Mouse (Mus musculus): Measurements from ENCODE around the gene Ifnlr1. TPM values are rescaled to one million over a fixed set of nuclear protein-coding genes. Genes with fewer than 3 reads are reported as not detected.
"Not testable (repeated sequence)": the region's sequence is repeated elsewhere in the genome, so short reads cannot be mapped to it uniquely, and the experiment has no call there.

Gene Ifnlr1
- polyA plus RNA-seq, 1 experiment from 2014 or later = 0.41 TPM

- no peak overlapping the region for H3K4me3 ChIP-seq
- 83% methylated on average over 4 of the region's 4 CpGs for WGBS
- peaks cover 8% of the 10 kb centered on the region for H3K27me3 ChIP-seq (replicated peaks)
- no peak overlapping the region for H3K27ac ChIP-seq
- ATAC-seq (replicated peaks) = no peak
- H3K36me3 ChIP-seq (replicated peaks) = no peaks in the 10 kb centered on the region
- H3K4me1 ChIP-seq = no peaks in the 10 kb centered on the region
- no peak overlapping the region for H3K9ac ChIP-seq
- H3K9me3 ChIP-seq = no peaks in the 10 kb centered on the region
- H3K4me2 ChIP-seq = no peak overlapping the region
These were observed 6.8 kb downstream of the Ifnlr1 start for GRCm38 (mm10) chr4:135692916-135693315.

- Histone ChIP-seq H3K27me3 (replicated peaks) (no peaks in the 10 kb centered on the region), H3K27ac (no peak overlapping the region), H3K4me2 (peak overlapping the region; percentile 21; the same call in 1 of the 2 replicates), H3K9ac (no peak overlapping the region), H3K4me1 (no peaks in the 10 kb centered on the region), H3K36me3 (replicated peaks) (no peaks in the 10 kb centered on the region), H3K9me3 (no peaks in the 10 kb centered on the region), H3K4me3 (no peak overlapping the region; the same call in 1 of the 2 replicates)
- ATAC-seq (replicated peaks) = no peak
- 73% methylated on average over 7 of the region's 7 CpGs for whole genome bisulfite sequencing
These were observed 12.4 kb downstream of the Ifnlr1 start for GRCm38 (mm10) chr4:135698498-135698897.

GRCm38 (mm10) chr4:135703497-135703896 is 17.4 kb downstream of the Ifnlr1 start:
- Histone ChIP-seq H3K27me3 (replicated peaks) (no peaks in the 10 kb centered on the region), H3K4me1 (no peaks in the 10 kb centered on the region), H3K36me3 (replicated peaks) (no peaks in the 10 kb centered on the region), H3K9me3 (no peaks in the 10 kb centered on the region), H3K4me2 (no peak overlapping the region), H3K9ac (no peak overlapping the region), H3K27ac (no peak overlapping the region), H3K4me3 (no peak overlapping the region)
- 80% methylated on average over 13 of the region's 13 CpGs for WGBS
- ATAC-seq (replicated peaks) = no peak

- H3K27me3 ChIP-seq (replicated peaks) = 0 out of 2 replicates have a peak, but pooled peaks cover 4% of the 10 kb centered on the region
- H3K4me2 ChIP-seq = no peak overlapping the region
- no peak overlapping the region for H3K9ac ChIP-seq
- no peaks in the 10 kb centered on the region for H3K36me3 ChIP-seq (replicated peaks)
- 44% methylated on average over 6 of the region's 6 CpGs for WGBS
- no peak overlapping the region for H3K4me3 ChIP-seq
- no peak for ATAC-seq (replicated peaks)
- H3K27ac ChIP-seq = no peak overlapping the region
- H3K4me1 ChIP-seq = no peaks in the 10 kb centered on the region
- no peaks in the 10 kb centered on the region for H3K9me3 ChIP-seq
These were observed 17.9 kb downstream of the Ifnlr1 start for GRCm38 (mm10) chr4:135704016-135704415.

- H3K36me3 ChIP-seq (replicated peaks) = no peaks in the 10 kb centered on the region
- no peak overlapping the region for H3K27ac ChIP-seq
- H3K4me2 ChIP-seq = no peak overlapping the region
- H3K4me3 ChIP-seq = no peak overlapping the region
- no peaks in the 10 kb centered on the region for H3K9me3 ChIP-seq
- no peak overlapping the region for H3K9ac ChIP-seq
- 0 out of 2 replicates have a peak, but pooled peaks cover 4% of the 10 kb centered on the region for H3K27me3 ChIP-seq (replicated peaks)
- WGBS = 94% methylated on average over 6 of the region's 6 CpGs
- H3K4me1 ChIP-seq = no peaks in the 10 kb centered on the region
- ATAC-seq (replicated peaks) = no peak
These were observed 20.0 kb downstream of the Ifnlr1 start for GRCm38 (mm10) chr4:135706045-135706444.

DNA sequence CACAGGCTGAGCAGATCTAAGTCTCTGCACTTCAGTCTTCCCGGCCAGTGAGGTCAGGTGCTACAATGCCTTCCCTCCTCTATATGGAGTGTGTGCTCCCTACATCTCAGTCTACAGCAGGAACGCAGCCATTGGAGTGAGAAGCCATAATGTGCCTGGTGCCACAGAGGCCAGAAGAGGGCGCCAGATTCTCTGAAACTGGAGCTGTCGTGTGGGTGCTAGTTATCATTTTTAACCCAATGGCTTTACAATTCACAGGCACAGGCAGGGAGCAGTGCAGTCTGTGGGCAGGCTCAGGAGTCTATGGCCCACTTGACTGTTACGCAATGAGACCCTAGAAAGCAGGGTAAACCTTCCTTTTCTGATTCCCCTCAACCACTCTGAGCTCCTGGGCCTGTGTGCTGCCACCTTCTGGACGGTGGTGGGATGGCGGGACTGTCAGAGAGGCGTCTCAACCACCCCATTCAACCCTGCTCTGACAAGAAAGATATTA is 23.0 kb downstream of the Ifnlr1 start:
- 7% methylated on average over 8 of the region's 8 CpGs for WGBS

DNA sequence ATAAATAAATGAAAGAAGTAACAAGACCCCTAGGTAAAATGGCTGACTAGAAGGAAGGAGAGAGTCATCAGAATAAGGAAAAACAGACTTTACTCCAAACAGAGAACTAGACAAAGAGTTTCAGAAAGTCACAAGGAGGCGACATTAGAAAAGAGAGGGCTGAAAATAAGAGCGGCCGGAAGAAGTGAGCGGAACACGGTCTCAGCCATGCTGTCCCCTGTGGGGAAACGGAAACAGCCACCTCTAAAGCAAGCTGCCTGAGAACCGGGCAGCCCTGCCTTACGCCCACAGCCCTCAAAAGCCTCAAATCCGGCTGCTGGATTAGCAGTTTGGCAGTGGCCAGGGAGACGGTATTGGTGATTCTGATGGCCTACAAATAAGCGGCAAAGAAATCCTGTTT is 23.5 kb downstream of the Ifnlr1 start:
- WGBS = 72% methylated on average over 11 of the region's 11 CpGs
- no peak overlapping the region for H3K4me3 ChIP-seq
- no peaks in the 10 kb centered on the region for H3K4me1 ChIP-seq
- ATAC-seq (replicated peaks) = no peak
- no peak overlapping the region for H3K4me2 ChIP-seq
- no peaks in the 10 kb centered on the region for H3K9me3 ChIP-seq
- no peak overlapping the region for H3K9ac ChIP-seq
- H3K27me3 ChIP-seq (replicated peaks) = 0 out of 2 replicates have a peak, but pooled peaks cover 4% of the 10 kb centered on the region
- H3K27ac ChIP-seq = no peak overlapping the region
- no peaks in the 10 kb centered on the region for H3K36me3 ChIP-seq (replicated peaks)

More for the DNA sequence above, 23.0 kb downstream of the Ifnlr1 start:
- no peak for ATAC-seq (replicated peaks)
- H3K9ac ChIP-seq = no peak overlapping the region
- no peak overlapping the region for H3K4me3 ChIP-seq
- H3K27me3 ChIP-seq (replicated peaks) = 0 out of 2 replicates have a peak, but pooled peaks cover 4% of the 10 kb centered on the region
- H3K4me2 ChIP-seq = peak overlapping the region; percentile 28; the same call in 1 of the 2 replicates
- H3K9me3 ChIP-seq = no peaks in the 10 kb centered on the region
- H3K4me1 ChIP-seq = no peaks in the 10 kb centered on the region
- H3K36me3 ChIP-seq (replicated peaks) = no peaks in the 10 kb centered on the region
- no peak overlapping the region for H3K27ac ChIP-seq

- ATAC-seq (replicated peaks) = no peak
- 84% methylated on average over 3 of the region's 3 CpGs for WGBS
- no peaks in the 10 kb centered on the region for H3K9me3 ChIP-seq
- no peak overlapping the region for H3K4me2 ChIP-seq
- H3K4me3 ChIP-seq = no peak overlapping the region
- no peak overlapping the region for H3K27ac ChIP-seq
- no peaks in the 10 kb centered on the region for H3K4me1 ChIP-seq
- H3K27me3 ChIP-seq (replicated peaks) = 0 out of 2 replicates have a peak, but pooled peaks cover 4% of the 10 kb centered on the region
- no peaks in the 10 kb centered on the region for H3K36me3 ChIP-seq (replicated peaks)
- H3K9ac ChIP-seq = no peak overlapping the region
These were observed 24.3 kb downstream of the Ifnlr1 start for GRCm38 (mm10) chr4:135710392-135710791.

DNA sequence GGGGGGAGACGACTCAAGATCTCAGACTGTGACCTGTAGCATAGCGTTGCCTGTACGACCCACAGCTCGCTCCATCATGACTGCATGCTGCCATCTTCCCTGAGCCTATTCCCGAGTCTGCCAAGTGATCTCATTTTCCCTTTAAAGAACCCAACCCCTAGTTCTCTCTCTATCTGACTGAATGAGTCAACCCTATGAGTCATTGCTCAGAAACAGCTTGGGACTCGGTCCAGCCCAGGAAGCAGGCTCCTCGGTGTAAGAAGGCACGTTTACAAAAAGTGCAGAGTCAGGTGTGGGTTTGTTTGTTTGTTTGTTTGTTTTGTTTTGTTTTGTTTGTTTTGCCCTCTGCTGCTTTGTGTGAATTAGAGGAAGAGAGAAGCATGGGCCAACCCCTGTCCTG is 28.7 kb downstream of the Ifnlr1 start:
- Histone ChIP-seq H3K27me3 (replicated peaks) (no peaks in the 10 kb centered on the region), H3K9ac (no peak overlapping the region), H3K27ac (no peak overlapping the region), H3K4me2 (no peak overlapping the region), H3K9me3 (no peaks in the 10 kb centered on the region), H3K4me1 (no peaks in the 10 kb centered on the region), H3K36me3 (replicated peaks) (no peaks in the 10 kb centered on the region), H3K4me3 (no peak overlapping the region)
- ATAC-seq (replicated peaks) = no peak
- 94% methylated on average over 8 of the region's 8 CpGs for WGBS

- 95% methylated on average over 11 of the region's 11 CpGs for WGBS
- not testable (repeated sequence) for ATAC-seq (replicated peaks); H3K4me2 ChIP-seq; H3K4me3 ChIP-seq; H3K9me3 ChIP-seq; H3K27ac ChIP-seq; H3K4me1 ChIP-seq; H3K9ac ChIP-seq; H3K27me3 ChIP-seq (replicated peaks); H3K36me3 ChIP-seq (replicated peaks)
These were observed 30.4 kb downstream of the Ifnlr1 start for GRCm38 (mm10) chr4:135716438-135716837.

- Histone ChIP-seq H3K4me1 (no peaks in the 10 kb centered on the region), H3K4me2 (no peak overlapping the region), H3K27ac (no peak overlapping the region), H3K9ac (no peak overlapping the region), H3K9me3 (no peaks in the 10 kb centered on the region), H3K36me3 (replicated peaks) (no peaks in the 10 kb centered on the region), H3K4me3 (no peak overlapping the region), H3K27me3 (replicated peaks) (no peaks in the 10 kb centered on the region)
- no peak for ATAC-seq (replicated peaks)
- 73% methylated on average over 17 of the region's 17 CpGs for WGBS
These were observed 36.6 kb downstream of the Ifnlr1 start for GRCm38 (mm10) chr4:135722540-135723290.

GRCm38 (mm10) chr4:135726416-135726815 is 40.3 kb downstream of the Ifnlr1 start:
- ATAC-seq (replicated peaks) = no peak
- no peak overlapping the region for H3K4me2 ChIP-seq
- no peaks in the 10 kb centered on the region for H3K36me3 ChIP-seq (replicated peaks)
- WGBS = 82% methylated on average over 11 of the region's 11 CpGs
- no peak overlapping the region for H3K4me3 ChIP-seq
- H3K27me3 ChIP-seq (replicated peaks) = no peaks in the 10 kb centered on the region
- no peak overlapping the region for H3K27ac ChIP-seq
- H3K9ac ChIP-seq = no peak overlapping the region
- no peaks in the 10 kb centered on the region for H3K4me1 ChIP-seq
- H3K9me3 ChIP-seq = no peaks in the 10 kb centered on the region

GRCm38 (mm10) chr4:135727817-135728216 is 41.7 kb downstream of the Ifnlr1 start, which contains the start of gene Il22ra1:
Gene Il22ra1 (plus strand): TSS chr4:135728172.
- Histone ChIP-seq H3K27me3 (replicated peaks) (no peaks in the 10 kb centered on the region), H3K9me3 (no peaks in the 10 kb centered on the region), H3K4me2 (no peak within 1 kb of the TSS), H3K4me1 (no peaks in the 10 kb centered on the region), H3K9ac (no peak within 1 kb of the TSS), H3K4me3 (no peak within 1 kb of the TSS), H3K27ac (no peak within 1 kb of the TSS), H3K36me3 (replicated peaks) (no peaks in the 10 kb centered on the region)
- 60% methylated on average over 14 of the region's 14 CpGs for WGBS
- no peak for ATAC-seq (replicated peaks)

Data from midbrain, embryonic 15.5 days (tissue).